Mouse (Mus musculus) midbrain, postnatal 0 days (tissue): ENCODE data around the gene Neurog1. TPM values are rescaled to one million over a fixed set of nuclear protein-coding genes. Genes with fewer than 3 reads are reported as not detected.
A peak's percentile ranks its signal among the peaks of the same experiment; 100 is the strongest.

Experiments used
- ATAC-seq: fragments of 200-750 bp; cut with Nextera tagmentation; 2 replicates; pipeline ENCODE4 v1.8.0; 2017; ENCODE audit warnings: moderate number of reproducible peaks, mild to moderate bottlenecking, moderate TSS enrichment, moderate library complexity; ENCODE audit not compliant: low FRiP score
- DNase-seq: peaks from one replicate; pipeline ENCODE4 v3.0.0-alpha.2; 2015; ENCODE audit warnings: low spot score
- H3K27ac ChIP-seq: fragments of 300-500 bp; sonication (generic); 2 replicates; pipeline ENCODE4 v1.5.1; 2014; ENCODE audit warnings: low read depth, mild to moderate bottlenecking, low read length, mixed read lengths
- H3K27me3 ChIP-seq: fragments of 300-500 bp; sonication (generic); 2 replicates; pipeline ENCODE4 v1.6.1; 2014; ENCODE audit warnings: low read length, control low read depth, mixed read lengths; ENCODE audit not compliant: insufficient read depth
- H3K36me3 ChIP-seq: fragments of 300-500 bp; sonication (generic); 2 replicates; pipeline ENCODE4 v1.6.1; 2014; ENCODE audit warnings: low read length, control low read depth, mixed read lengths; ENCODE audit not compliant: insufficient read depth
- H3K4me1 ChIP-seq: fragments of 300-500 bp; sonication (generic); 2 replicates; pipeline ENCODE4 v1.6.1; 2014; ENCODE audit warnings: mild to moderate bottlenecking, control low read depth, antibody characterized with exemption, low read length, mixed read lengths; ENCODE audit not compliant: insufficient read depth
- H3K4me2 ChIP-seq: fragments of 300-500 bp; sonication (generic); 2 replicates; pipeline ENCODE4 v1.6.1; 2014; ENCODE audit warnings: low read depth, mild to moderate bottlenecking, low read length, mixed read lengths; ENCODE audit not compliant: poor library complexity, severe bottlenecking
- H3K4me3 ChIP-seq: fragments of 300-500 bp; sonication (generic); 2 replicates; pipeline ENCODE4 v1.5.1; 2014; ENCODE audit warnings: low read depth, mild to moderate bottlenecking, low read length, moderate library complexity
- H3K9ac ChIP-seq: fragments of 300-500 bp; sonication (generic); replicated peaks from 2 replicates; pipeline ENCODE4 v1.6.1; 2014; ENCODE audit warnings: mild to moderate bottlenecking, low read length, moderate library complexity, mixed read lengths; ENCODE audit not compliant: poor library complexity, severe bottlenecking
- H3K9me3 ChIP-seq: fragments of 300-500 bp; sonication (generic); 2 replicates; pipeline ENCODE4 v1.6.1; 2016; ENCODE audit warnings: low read length, control low read depth
- CTCF ChIP-seq: IDR thresholded peaks from 2 replicates; pipeline ENCODE4 v1.5.1; 2016; ENCODE audit warnings: antibody characterized with exemption, mild to moderate bottlenecking
- WGBS: fragments of 180-500 bp; shearing (Covaris S2); extraction: QIAGEN DNeasy Blood & Tissue Kit; methylation state at CpG from one replicate; pipeline ENCODE4 v1.1.7; 2014; 5-methylcytosine and 5-hydroxymethylcytosine counted together
- polyA plus RNA-seq: library from polyadenylated mRNA; unstranded; fragments of >200 nt; fragmentation: Nextera tagmentation; extraction: Ambion mirVana; gene quantifications from 2 replicates; pipeline ENCODE4 v1.2.1, GENCODE M21; 2015
- total RNA-seq: library from RNA; depleted of rRNA; stranded (reverse); fragments of >200 nt; gene quantifications from 2 replicates; pipeline ENCODE4 v1.2.3, GENCODE M21; 2014

Gene Neurog1
- total and polyA plus RNA-seq, 2 experiments from 2014 or later = not detected

- TF ChIP-seq CTCF = no peak
- ATAC-seq (0 out of 2 replicates have a peak, but pooled peaks have one; percentile 31), DNase-seq (no peak)
- WGBS = under 1% methylated on average over 52 of the region's 59 CpGs
- Histone ChIP-seq H3K4me1 (no peaks in the 10 kb centered on the region), H3K27ac (no peak overlapping the region), H3K4me3 (peak overlapping the region; percentile 30; the same call in 1 of the 2 replicates), H3K27me3 (peaks cover 91% of the 10 kb centered on the region), H3K36me3 (no peaks in the 10 kb centered on the region), H3K9me3 (no peaks in the 10 kb centered on the region), H3K4me2 (0 out of 2 replicates have a peak overlapping the region, but pooled peaks have one; percentile 39), H3K9ac (no peak overlapping the region)
These were observed 613 bp downstream of the Neurog1 start for GRCm38 (mm10) chr13:56251176-56251923.

- TF ChIP-seq CTCF = no peak
- no peak overlapping the region for H3K4me3 ChIP-seq
- DNase-seq (no peak), ATAC-seq (no peak)
- H3K4me1 ChIP-seq = no peaks in the 10 kb centered on the region
- no peak overlapping the region for H3K4me2 ChIP-seq
- H3K27ac ChIP-seq = no peak overlapping the region
- peaks cover 89% of the 10 kb centered on the region for H3K27me3 ChIP-seq
- H3K9ac ChIP-seq = no peak overlapping the region
- no peaks in the 10 kb centered on the region for H3K36me3 ChIP-seq
- no peaks in the 10 kb centered on the region for H3K9me3 ChIP-seq
- WGBS = 1% methylated on average over 13 of the region's 14 CpGs
These were observed 1.3 kb downstream of the Neurog1 start for GRCm38 (mm10) chr13:56250551-56251161.

GRCm38 (mm10) chr13:56249593-56250341 is 2.2 kb downstream of the Neurog1 start:
- peaks cover 81% of the 10 kb centered on the region for H3K27me3 ChIP-seq
- ATAC-seq (no peak), DNase-seq (no peak)

GRCm38 (mm10) chr13:56243104-56243503 is 8.9 kb downstream of the Neurog1 start:
- H3K27ac ChIP-seq = no peak overlapping the region
- H3K9me3 ChIP-seq = no peaks in the 10 kb centered on the region
- no peak overlapping the region for H3K4me3 ChIP-seq
- no peak for TF ChIP-seq CTCF
- ATAC-seq (no peak), DNase-seq (no peak)
- no peak overlapping the region for H3K4me2 ChIP-seq
- no peak overlapping the region for H3K9ac ChIP-seq
- no peaks in the 10 kb centered on the region for H3K36me3 ChIP-seq
- H3K27me3 ChIP-seq = peaks cover 39% of the 10 kb centered on the region
- H3K4me1 ChIP-seq = no peaks in the 10 kb centered on the region
- 90% methylated on average over 5 of the region's 5 CpGs for whole genome bisulfite sequencing

More at GRCm38 (mm10) chr13:56249593-56250341, 2.2 kb downstream of the Neurog1 start:
- Histone ChIP-seq H3K4me3 (no peak overlapping the region), H3K4me2 (no peak overlapping the region), H3K36me3 (no peaks in the 10 kb centered on the region), H3K27ac (no peak overlapping the region), H3K4me1 (no peaks in the 10 kb centered on the region), H3K9me3 (no peaks in the 10 kb centered on the region), H3K9ac (no peak overlapping the region)
- no peak for TF ChIP-seq CTCF
- 5% methylated on average over 13 of the region's 13 CpGs for WGBS

- H3K4me3 ChIP-seq = no peak overlapping the region
- no peak for TF ChIP-seq CTCF
- 35% methylated on average over 16 of the region's 16 CpGs for WGBS
- H3K27ac ChIP-seq = no peak overlapping the region
- H3K36me3 ChIP-seq = no peaks in the 10 kb centered on the region
- peaks cover 32% of the 10 kb centered on the region for H3K27me3 ChIP-seq
- H3K4me2 ChIP-seq = no peak overlapping the region
- DNase-seq = peak; percentile 42
- H3K4me1 ChIP-seq = no peaks in the 10 kb centered on the region
- ATAC-seq = no peak
- H3K9me3 ChIP-seq = no peaks in the 10 kb centered on the region
- no peak overlapping the region for H3K9ac ChIP-seq
These were observed 11.8 kb downstream of the Neurog1 start for GRCm38 (mm10) chr13:56240012-56240770.
